Mouse (Mus musculus): ENCODE data around the gene Preb.

DNA sequence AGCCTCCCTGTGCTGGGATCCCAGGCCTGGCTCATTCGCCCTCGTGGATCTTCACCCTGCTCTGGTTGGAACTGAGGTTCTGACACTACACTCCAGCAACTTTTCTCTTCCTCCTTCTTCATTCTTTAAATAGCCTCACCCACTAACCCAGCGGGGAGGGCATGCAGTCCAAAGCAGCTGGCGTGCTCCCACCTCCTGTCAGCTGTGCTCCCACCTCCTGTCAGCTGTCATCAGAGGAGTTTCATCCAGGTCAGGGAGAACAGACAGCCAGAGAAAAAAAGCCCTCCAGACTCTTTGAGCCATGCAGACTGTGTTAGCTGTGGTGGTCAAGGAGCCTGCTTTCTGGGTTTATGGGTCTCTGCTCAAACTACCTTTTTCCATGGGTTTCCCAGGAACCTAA lies 28.8 kb downstream of the Preb start:
- TF ChIP-seq CTCF (IDR thresholded peaks at IDR 0.05; ENCODE audit: low read depth, low read length) (no peak), TAL1 (conservative IDR thresholded peaks at IDR 0.05; ENCODE audit: low read depth, low read length) (no peak)

All from G1E (cell line).